Mouse (Mus musculus) stomach, postnatal 0 days (tissue): ENCODE measurements around the gene Dusp28.

Experiments used
- CTCF ChIP-seq: IDR thresholded peaks from 2 replicates; pipeline ENCODE4 v1.5.1; 2016; ENCODE audit warnings: antibody characterized with exemption, low read depth, mild to moderate bottlenecking, moderate library complexity
- EP300 ChIP-seq: optimal IDR thresholded peaks from 2 replicates; pipeline ENCODE3; 2016; ENCODE audit warnings: antibody characterized with exemption

- TF ChIP-seq CTCF (peak; percentile 96), EP300 (no peak)
Observed at GRCm38 (mm10) chr1:92895089-92895488, 11.7 kb upstream of the Dusp28 start.
